Mouse (Mus musculus) hindlimb bud, embryonic 11.5 days (tissue): ENCODE results near the gene Klc3.

Source experiments
- DNase-seq: peaks from one replicate; pipeline ENCODE4 v3.0.0-alpha.2; 2012; ENCODE audit warnings: low read depth, low spot score; ENCODE audit errors: extremely low spot score

The Klc3 gene

GRCm38 (mm10) chr7:19403731-19404296, at the start of gene Klc3:
TSS of gene Klc3 (minus strand) at chr7:19404104.
- no peak for DNase-seq

- DNase-seq, result no peak
Observed at GRCm38 (mm10) chr7:19449165-19449564, 45.3 kb upstream of the Klc3 start.

DNA sequence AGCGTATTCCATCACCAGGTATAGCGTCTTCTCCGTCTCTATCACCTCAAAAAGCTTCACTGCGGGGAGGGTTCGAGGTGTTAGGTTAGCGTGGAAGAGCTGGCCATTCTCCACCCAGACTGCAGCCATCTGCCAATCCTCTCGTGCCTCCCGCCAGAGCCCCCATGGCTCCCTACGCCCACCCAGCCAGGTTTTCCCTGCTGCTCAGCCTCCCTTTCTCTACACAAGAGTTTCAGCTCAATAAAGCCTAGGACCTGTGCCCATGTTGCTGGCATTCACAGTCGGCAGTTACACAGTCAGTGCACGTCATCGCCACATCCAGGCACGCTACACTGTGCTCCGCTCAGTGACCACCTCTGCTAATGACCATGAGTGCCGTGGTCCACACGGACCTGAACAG, 43.8 kb upstream of the Klc3 start:
- DNase-seq, result no peak

GRCm38 (mm10) chr7:19444801-19445200, 40.9 kb upstream of the Klc3 start:
- no peak for DNase-seq

DNA sequence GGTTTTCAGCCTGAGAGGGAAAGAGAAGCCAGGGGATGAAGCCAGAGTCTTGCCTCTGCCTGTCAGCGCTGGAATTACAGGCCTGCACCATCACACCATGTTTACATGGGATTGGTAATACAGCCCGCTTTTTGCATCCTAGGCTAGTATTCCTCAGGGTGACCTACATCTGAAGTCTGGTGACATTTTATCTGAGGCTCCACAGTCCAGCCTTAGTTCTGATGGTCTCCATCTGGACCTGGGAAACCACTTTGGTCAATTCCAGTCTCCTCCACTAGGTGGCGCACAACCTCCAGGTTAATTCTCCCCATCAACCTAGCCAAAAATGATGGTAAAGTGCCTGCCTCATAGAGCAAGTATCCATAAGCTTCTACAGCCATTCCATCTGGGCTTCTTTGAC, 39.4 kb upstream of the Klc3 start:
- DNase-seq, result peak; percentile 83

DNA sequence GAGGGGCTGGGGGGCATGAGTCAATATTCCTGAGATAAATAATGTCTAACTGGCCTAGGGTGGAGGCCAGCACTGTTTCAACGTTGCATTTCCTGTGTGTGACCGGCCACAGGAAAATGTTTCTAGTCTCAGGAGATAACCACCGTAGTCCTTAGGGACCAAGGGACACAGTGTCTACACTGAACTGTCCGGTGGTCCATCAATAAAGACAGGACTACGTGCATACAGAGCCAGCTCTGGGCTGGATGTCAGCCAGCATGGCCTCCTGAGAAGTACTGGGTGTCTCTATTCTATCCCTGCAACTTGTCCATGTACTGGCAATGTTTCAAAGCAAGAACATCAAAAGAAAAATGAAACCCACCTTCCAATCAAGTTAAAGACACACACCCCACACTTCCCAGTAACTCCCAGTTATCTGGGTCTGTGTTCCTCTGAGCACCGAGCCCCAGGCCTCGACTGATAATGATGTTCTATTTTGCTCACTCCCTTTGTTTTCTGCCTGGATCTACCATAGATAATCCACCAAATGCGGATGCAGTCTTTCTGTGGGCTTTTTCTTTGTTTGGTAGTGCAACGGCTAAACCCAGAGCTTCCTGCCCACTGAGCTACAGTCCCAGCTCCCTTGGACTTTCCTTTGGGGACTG, 37.7 kb upstream of the Klc3 start:
- DNase-seq, result no peak

- no peak for DNase-seq
Observed at GRCm38 (mm10) chr7:19437048-19437447, 33.1 kb upstream of the Klc3 start.

DNA sequence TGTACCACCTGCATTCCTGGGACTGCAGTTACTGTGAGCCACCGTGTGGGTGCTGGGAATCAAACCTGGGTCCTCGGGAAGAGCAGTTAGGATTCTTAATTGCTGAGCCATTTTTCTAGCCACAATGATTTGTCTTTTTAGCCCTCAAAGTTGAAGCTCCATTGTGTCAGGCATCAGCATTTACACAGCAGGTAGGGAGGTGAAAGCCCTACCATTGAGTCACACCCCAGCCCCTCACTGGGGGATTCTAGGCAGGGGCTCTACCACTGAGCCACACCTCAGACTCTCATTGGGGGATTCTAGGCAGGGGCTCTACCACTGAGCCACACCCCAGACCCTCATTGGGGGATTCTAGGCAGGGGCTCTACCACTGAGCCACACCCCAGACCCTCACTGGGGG, 32.4 kb upstream of the Klc3 start:
- no peak for DNase-seq

DNA sequence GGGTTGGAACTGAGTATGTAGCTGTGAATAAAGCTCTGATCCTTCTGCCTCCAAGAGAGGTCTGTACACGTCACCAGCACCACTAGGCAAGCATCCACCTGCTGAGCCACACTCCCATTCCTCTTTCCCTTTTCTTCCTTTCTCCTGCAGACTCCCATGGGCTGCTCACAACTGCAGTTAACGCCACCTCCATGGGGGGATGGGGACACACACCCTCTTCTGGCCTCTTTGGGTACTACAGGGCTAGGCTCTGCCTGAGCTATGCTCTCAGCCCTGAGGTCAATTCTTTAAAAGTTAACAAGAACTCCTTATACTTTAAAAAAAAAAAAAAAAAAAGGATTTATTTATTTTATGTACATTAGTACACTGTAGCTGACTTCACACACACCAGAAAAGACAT, 28.6 kb upstream of the Klc3 start:
- no peak for DNase-seq

DNA sequence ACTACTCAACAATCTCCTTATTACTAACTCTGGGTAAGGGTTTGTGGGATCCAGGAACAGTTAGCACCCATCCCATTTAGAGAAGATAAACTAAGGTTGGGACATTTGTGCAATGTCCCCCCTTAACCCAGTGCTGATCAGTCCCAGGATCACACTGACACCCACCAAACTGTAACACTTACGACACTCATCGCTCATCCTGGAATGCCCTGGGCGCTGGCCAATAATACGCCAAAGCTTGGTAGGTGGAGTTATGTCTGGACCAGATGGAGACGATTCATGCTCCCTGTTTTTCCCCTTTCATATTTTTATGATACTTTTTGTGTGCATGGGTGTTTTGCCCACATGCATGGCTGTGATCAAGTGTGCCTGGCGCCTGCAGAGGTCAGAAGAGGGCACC, 26.5 kb upstream of the Klc3 start:
- no peak for DNase-seq

- DNase-seq, result no peak
Observed at GRCm38 (mm10) chr7:19429726-19430125, 25.8 kb upstream of the Klc3 start.

DNA sequence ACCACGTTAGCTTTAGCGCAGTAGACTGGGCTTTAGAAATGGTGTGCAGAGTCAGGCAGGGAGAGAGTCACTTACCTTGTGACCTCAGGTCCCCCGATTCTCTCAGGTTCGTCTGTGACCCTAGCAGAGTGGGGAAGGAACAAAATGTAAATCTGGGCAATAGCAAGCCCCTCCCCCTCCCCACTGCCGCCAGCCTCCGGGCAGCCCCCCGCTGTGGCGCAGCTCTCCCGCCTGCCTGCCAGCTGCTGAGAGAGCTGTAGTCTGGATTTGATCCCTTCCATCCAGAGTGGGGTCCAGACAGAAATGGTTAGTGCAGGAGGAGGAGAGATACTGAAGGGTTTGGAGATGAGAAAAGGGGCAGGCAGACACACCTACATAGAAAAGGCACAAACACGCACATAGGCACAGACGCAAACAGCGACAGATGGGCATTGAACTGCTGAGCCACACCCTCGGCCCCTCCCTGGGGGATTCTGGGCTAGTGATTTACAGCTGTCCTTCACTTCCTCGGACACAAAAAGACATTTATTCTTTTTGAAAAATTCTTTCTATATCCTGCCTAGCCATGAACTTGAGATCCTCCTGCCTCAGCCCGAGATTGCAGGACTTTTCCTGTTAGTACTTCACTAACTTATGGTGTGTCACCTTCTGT, 24.2 kb upstream of the Klc3 start:
- DNase-seq, result no peak

- DNase-seq, result no peak
Observed at GRCm38 (mm10) chr7:19426888-19427287, 23.0 kb upstream of the Klc3 start.

- no peak for DNase-seq
Observed at GRCm38 (mm10) chr7:19426349-19426748, 22.4 kb upstream of the Klc3 start.

DNA sequence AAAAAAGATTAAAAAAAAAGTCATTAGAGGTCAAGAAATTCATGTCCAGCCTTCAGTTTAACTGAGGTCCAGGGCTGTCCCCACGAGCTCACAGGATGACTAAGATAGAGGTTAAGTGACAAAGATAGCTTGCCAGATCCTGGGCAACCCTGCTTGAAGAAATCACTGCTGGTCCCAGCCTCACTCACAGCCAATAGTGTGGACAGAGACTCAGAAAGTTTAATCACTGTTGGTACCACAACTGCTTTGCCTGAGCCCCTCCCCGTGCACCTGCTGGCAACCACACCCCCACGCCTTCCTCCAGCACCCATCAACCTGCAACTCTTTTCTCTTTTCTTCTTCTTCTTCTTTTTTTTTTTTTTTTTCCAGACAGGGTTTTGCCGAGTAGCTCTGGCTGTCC, 20.1 kb upstream of the Klc3 start:
- DNase-seq, result no peak

- no peak for DNase-seq
Observed at GRCm38 (mm10) chr7:19423083-19423482, 19.2 kb upstream of the Klc3 start.

DNA sequence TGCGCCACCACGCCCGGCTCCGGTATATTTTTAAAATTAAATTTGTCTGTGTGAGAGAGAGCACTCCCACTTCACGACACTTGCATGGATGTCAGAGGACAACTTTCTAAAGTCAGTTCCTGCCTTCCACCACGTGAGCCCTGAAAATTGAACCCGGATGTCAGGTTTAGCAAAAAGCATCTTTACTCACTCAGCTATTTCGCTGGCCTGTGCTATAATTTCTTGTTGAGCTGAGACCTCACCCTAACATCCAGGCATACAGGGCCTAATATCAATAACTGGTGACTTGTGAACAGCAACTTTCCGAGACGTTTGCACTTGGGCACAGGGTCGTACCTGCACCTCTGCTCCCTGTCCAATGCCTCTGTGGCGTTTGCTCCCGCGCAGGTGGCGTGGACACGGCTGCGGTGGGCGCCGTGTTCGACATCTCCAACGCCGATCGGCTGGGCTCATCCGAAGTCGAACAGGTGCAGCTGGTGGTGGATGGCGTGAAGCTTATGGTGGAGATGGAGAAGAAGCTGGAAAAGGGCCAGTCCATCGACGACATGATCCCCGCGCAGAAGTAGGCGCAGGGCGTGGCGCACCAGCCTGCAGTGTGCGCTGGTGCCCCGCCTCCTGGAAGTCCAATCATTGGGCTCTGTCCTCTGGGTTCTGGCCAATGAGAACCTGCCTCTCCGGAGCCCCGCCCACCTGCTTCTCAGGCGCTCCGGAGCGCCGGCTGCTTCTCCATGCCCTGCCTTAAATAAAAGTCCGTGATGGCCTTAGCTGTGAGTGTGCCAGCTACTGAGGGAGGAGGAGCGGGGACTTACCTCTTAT, 17.1 kb upstream of the Klc3 start:
- no peak for DNase-seq

- DNase-seq, result no peak
Observed at GRCm38 (mm10) chr7:19420121-19420520, 16.2 kb upstream of the Klc3 start.

DNA sequence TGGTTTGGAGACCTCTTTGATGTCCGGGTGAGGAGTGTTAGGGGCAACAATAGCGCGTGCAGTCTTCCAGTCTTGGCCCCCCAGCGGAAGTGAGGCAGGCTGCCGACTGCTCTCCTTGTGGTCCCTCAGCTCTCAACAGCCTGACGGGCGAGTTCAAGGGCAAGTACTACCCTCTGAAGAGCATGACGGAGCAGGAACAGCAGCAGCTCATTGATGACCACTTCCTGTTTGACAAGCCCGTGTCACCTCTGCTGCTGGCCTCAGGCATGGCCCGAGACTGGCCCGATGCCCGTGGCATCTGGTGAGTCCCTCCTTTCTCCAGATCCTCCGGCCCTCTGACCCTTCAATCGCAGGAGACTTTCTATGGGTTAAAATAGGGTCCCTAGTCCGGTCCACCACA, 12.7 kb upstream of the Klc3 start:
- DNase-seq, result no peak

DNA sequence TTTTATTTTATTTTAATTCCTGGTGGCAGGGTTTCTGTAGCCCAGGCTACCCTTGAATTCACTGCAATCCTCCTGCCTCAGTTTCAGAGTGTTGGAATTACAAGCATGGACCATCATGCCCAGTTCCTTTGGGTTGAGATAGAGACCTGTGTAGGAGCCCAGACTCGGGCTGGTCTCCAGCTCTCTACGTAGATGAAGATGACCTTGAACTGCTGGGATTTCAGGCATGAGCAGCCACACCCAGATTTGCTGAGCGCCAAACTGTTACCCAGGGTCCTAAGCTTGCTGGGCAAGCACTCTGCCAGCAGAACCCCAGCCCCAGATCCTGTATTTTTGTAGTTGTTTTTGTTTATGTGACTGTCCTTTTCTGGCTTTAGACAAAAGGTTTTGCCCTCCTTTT, 9.6 kb upstream of the Klc3 start:
- no peak for DNase-seq

GRCm38 (mm10) chr7:19411783-19412182, 7.9 kb upstream of the Klc3 start:
- DNase-seq, result no peak
